Mouse (Mus musculus) inflammation-experienced regulatory T-cells, adult 6 months (primary cell): ENCODE measurements at regions not wholly inside any gene's neighbourhood (a gene's known extent, or its start where the extent isn't known, plus 50 kb on each side); places are given as distances from the start of the nearest gene placed in this dataset.
"Not testable (repeated sequence)": the region's sequence is repeated elsewhere in the genome, so short reads cannot be mapped to it uniquely, and the experiment has no call there.

Experiments
- ATAC-seq: one replicate; pipeline ENCODE4 v1.8.0; 2017

GRCm38 (mm10) chr11:63211501-63211900, 82.7 kb downstream of the Pmp22 start:
- ATAC-seq, result no peak

GRCm38 (mm10) chr11:63213043-63213442, 84.3 kb downstream of the Pmp22 start:
- ATAC-seq, result no peak

- no peak for ATAC-seq
Measured at GRCm38 (mm10) chr11:63213901-63214425, 85.2 kb downstream of the Pmp22 start.

GRCm38 (mm10) chr11:63215993-63216392, 87.2 kb downstream of the Pmp22 start:
- ATAC-seq, result no peak

GRCm38 (mm10) chr11:63217049-63217448, 88.3 kb downstream of the Pmp22 start:
- ATAC-seq, result no peak

- ATAC-seq, result no peak
Measured at GRCm38 (mm10) chr11:63226471-63226870, 97.7 kb downstream of the Pmp22 start.

GRCm38 (mm10) chr11:63230786-63231185, 102.0 kb downstream of the Pmp22 start:
- ATAC-seq, result no peak

- ATAC-seq, result no peak
Measured at GRCm38 (mm10) chr11:63233172-63233966, 104.6 kb downstream of the Pmp22 start.

- ATAC-seq, result no peak
Measured at GRCm38 (mm10) chr11:63234481-63234880, 105.7 kb downstream of the Pmp22 start.

- ATAC-seq, result no peak
Measured at GRCm38 (mm10) chr11:63238655-63239054, 109.9 kb downstream of the Pmp22 start.

GRCm38 (mm10) chr11:63243906-63244416, 115.2 kb downstream of the Pmp22 start:
- no peak for ATAC-seq

GRCm38 (mm10) chr11:63245041-63245440, 116.3 kb downstream of the Pmp22 start:
- ATAC-seq, result no peak

GRCm38 (mm10) chr11:63246052-63246661, 117.4 kb downstream of the Pmp22 start:
- no peak for ATAC-seq

GRCm38 (mm10) chr11:63252012-63252856, 123.5 kb downstream of the Pmp22 start:
- no peak for ATAC-seq

- no peak for ATAC-seq
Measured at GRCm38 (mm10) chr11:63252968-63253602, 124.3 kb downstream of the Pmp22 start.

GRCm38 (mm10) chr11:63264432-63265061, 135.8 kb downstream of the Pmp22 start:
- ATAC-seq, result no peak

GRCm38 (mm10) chr11:63266290-63266689, 137.5 kb downstream of the Pmp22 start:
- ATAC-seq, result not testable (repeated sequence)

- no peak for ATAC-seq
Measured at GRCm38 (mm10) chr11:63276641-63277040, 147.9 kb downstream of the Pmp22 start.

- no peak for ATAC-seq
Measured at GRCm38 (mm10) chr11:63281839-63282238, 153.1 kb downstream of the Pmp22 start.

GRCm38 (mm10) chr11:63282541-63282940, 153.8 kb downstream of the Pmp22 start:
- no peak for ATAC-seq

GRCm38 (mm10) chr11:63286026-63286425, 157.2 kb downstream of the Pmp22 start:
- no peak for ATAC-seq

- ATAC-seq, result no peak
Measured at GRCm38 (mm10) chr11:63287766-63288165, 159.0 kb downstream of the Pmp22 start.
